ENCODE assay signal across 20 mouse cellular contexts in genomic region chr9:120835621-120836020, GRCm38 (mm10).
"Had no signal": no experiment of that assay in that cellular context is flagged by ENCODE, and none has a peak within 500 bp of the region (broad histone marks: within the 10 kb centered on the region; RNA-seq: fewer than 3 reads in every experiment).

No protein-coding gene starts in this region.

- ATAC-seq: midbrain, embryonic 16.5 days had no signal

- DNase-seq: kidney, adult 2 months; kidney, postnatal 36 days; layer of hippocampus, postnatal 36 days; liver, embryonic 13.5 days; lung, embryonic 14.5 days; lung, postnatal 10 days; retina, postnatal 1 day; right cerebral cortex, postnatal 25 days; spleen, adult 18-20 months; thymus, adult 2 months; thymus, postnatal 14 days; thymus, postnatal 4 days had no signal

- H3K27ac ChIP-seq: kidney, postnatal 0 days; left cerebral cortex, adult 2 months; liver, embryonic 13.5 days; macrophage; midbrain, embryonic 12.5 days; neural tube, embryonic 13.5 days; stomach, postnatal 0 days had no signal

- H3K4me2 ChIP-seq: liver, embryonic 13.5 days; lung, embryonic 14.5 days; midbrain, embryonic 12.5 days; neural tube, embryonic 13.5 days had no signal

- H3K4me3 ChIP-seq: left cerebral cortex, adult 2 months; liver, embryonic 13.5 days; midbrain, embryonic 12.5 days; myocyte; neural tube, embryonic 13.5 days had no signal

- H3K36me3 ChIP-seq: liver, embryonic 13.5 days; midbrain, embryonic 12.5 days; neural tube, embryonic 13.5 days had no signal

- H3K9ac ChIP-seq: liver, embryonic 13.5 days; lung, embryonic 14.5 days; midbrain, embryonic 12.5 days; neural tube, embryonic 13.5 days had no signal

- H3K27me3 ChIP-seq: liver, embryonic 13.5 days; midbrain, embryonic 12.5 days; neural tube, embryonic 13.5 days had no signal

- H3K9me3 ChIP-seq: liver, embryonic 13.5 days; midbrain, embryonic 12.5 days; neural tube, embryonic 13.5 days had no signal

- H3K4me1 ChIP-seq: liver, embryonic 13.5 days; midbrain, embryonic 12.5 days had no signal
